Mouse (Mus musculus) heart, postnatal 0 days (tissue): ENCODE results near the gene Zfpm1. TPM values are rescaled to one million over a fixed set of nuclear protein-coding genes. Genes with fewer than 3 reads are reported as not detected.

Source experiments
- ATAC-seq: fragments of 200-750 bp; cut with Nextera tagmentation; 2 replicates; pipeline ENCODE4 v1.8.0; 2017; ENCODE audit warnings: low read depth, moderate number of reproducible peaks, moderate library complexity; ENCODE audit not compliant: insufficient read depth
- DNase-seq: peaks from one replicate; pipeline ENCODE4 v3.0.0-alpha.2; 2016; ENCODE audit warnings: low spot score
- H3K27ac ChIP-seq: fragments of 300-500 bp; sonication (generic); 2 replicates; pipeline ENCODE4 v1.5.1; 2014; ENCODE audit warnings: low read depth, mild to moderate bottlenecking
- H3K27me3 ChIP-seq: fragments of 300-500 bp; sonication (generic); 2 replicates; pipeline ENCODE4 v1.6.1; 2014; ENCODE audit warnings: low read length, mixed read lengths; ENCODE audit not compliant: control insufficient read depth, insufficient read depth
- H3K36me3 ChIP-seq: fragments of 300-500 bp; sonication (generic); replicated peaks from 2 replicates; pipeline ENCODE4 v1.6.1; 2014; ENCODE audit warnings: low read length, mixed read lengths; ENCODE audit not compliant: control insufficient read depth, insufficient read depth
- H3K4me1 ChIP-seq: fragments of 300-500 bp; sonication (generic); 2 replicates; pipeline ENCODE4 v1.6.1; 2014; ENCODE audit warnings: antibody characterized with exemption; ENCODE audit not compliant: control insufficient read depth, insufficient read depth
- H3K4me2 ChIP-seq: fragments of 300-500 bp; sonication (generic); 2 replicates; pipeline ENCODE4 v1.6.1; 2014; ENCODE audit warnings: low read depth, mild to moderate bottlenecking, low read length, moderate library complexity
- H3K4me3 ChIP-seq: fragments of 300-500 bp; sonication (generic); 2 replicates; pipeline ENCODE4 v1.5.1; 2014; ENCODE audit warnings: low read depth, low read length
- H3K9ac ChIP-seq: fragments of 300-500 bp; sonication (generic); replicated peaks from 2 replicates; pipeline ENCODE4 v1.6.1; 2014; ENCODE audit warnings: low read depth, low read length, mixed read lengths
- H3K9me3 ChIP-seq: fragments of 300-500 bp; sonication (generic); replicated peaks from 2 replicates; pipeline ENCODE4 v1.6.1; 2016; ENCODE audit warnings: low read length; ENCODE audit not compliant: control insufficient read depth
- CTCF ChIP-seq: IDR thresholded peaks from 2 replicates; pipeline ENCODE4 v1.5.1; 2016; ENCODE audit warnings: antibody characterized with exemption, control low read depth, low read depth
- EP300 ChIP-seq: IDR thresholded peaks from 2 replicates; pipeline ENCODE4 v1.6.1; 2016; ENCODE audit warnings: antibody characterized with exemption, low read depth
- WGBS: fragments of 180-500 bp; shearing (Covaris S2); extraction: QIAGEN DNeasy Blood & Tissue Kit; methylation state at CpG from one replicate; pipeline ENCODE4 v1.1.7; 2014; 5-methylcytosine and 5-hydroxymethylcytosine counted together
- polyA plus RNA-seq: library from polyadenylated mRNA; unstranded; fragments of >200 nt; fragmentation: Nextera tagmentation; extraction: Ambion mirVana; gene quantifications from 2 replicates; pipeline ENCODE4 v1.2.1, GENCODE M21; 2015
- total RNA-seq: library from RNA; depleted of rRNA; stranded (reverse); fragments of >200 nt; gene quantifications from 2 replicates; pipeline ENCODE4 v1.2.3, GENCODE M21; 2014; ENCODE audit warnings: low replicate concordance

Gene Zfpm1
- total and polyA plus RNA-seq, 2 experiments from 2014 or later = 2.3 to 28.4 TPM

GRCm38 (mm10) chr8:122266867-122267266 lies 15.1 kb upstream of the Zfpm1 start:
- ATAC-seq (no peak), DNase-seq (no peak)
- Histone ChIP-seq H3K27me3 (peaks cover 19% of the 10 kb centered on the region), H3K4me1 (no peaks in the 10 kb centered on the region; the same call in 1 of the 2 replicates), H3K9ac (no peak overlapping the region), H3K9me3 (no peaks in the 10 kb centered on the region), H3K4me3 (no peak overlapping the region), H3K27ac (no peak overlapping the region), H3K4me2 (no peak overlapping the region), H3K36me3 (no peaks in the 10 kb centered on the region)
- WGBS = 66% methylated on average over 13 of the region's 13 CpGs
- TF ChIP-seq CTCF = no peak
- no peak for TF ChIP-seq EP300

- peak overlapping the region; percentile 66 for H3K4me2 ChIP-seq
- 53% methylated on average over 24 of the region's 24 CpGs for WGBS
- no peak for ATAC-seq
- DNase-seq = no peak
- peak overlapping the region; percentile 31; the same call in 1 of the 2 replicates for H3K9ac ChIP-seq
- no peaks in the 10 kb centered on the region for H3K9me3 ChIP-seq
- H3K4me1 ChIP-seq = no peaks in the 10 kb centered on the region; the same call in 1 of the 2 replicates
- H3K27me3 ChIP-seq = peaks cover 15% of the 10 kb centered on the region
- no peak overlapping the region for H3K27ac ChIP-seq
- no peaks in the 10 kb centered on the region for H3K36me3 ChIP-seq
- TF ChIP-seq EP300 = no peak
- peak overlapping the region; percentile 36 for H3K4me3 ChIP-seq
Observed at GRCm38 (mm10) chr8:122268861-122269260, 13.1 kb upstream of the Zfpm1 start.

DNA sequence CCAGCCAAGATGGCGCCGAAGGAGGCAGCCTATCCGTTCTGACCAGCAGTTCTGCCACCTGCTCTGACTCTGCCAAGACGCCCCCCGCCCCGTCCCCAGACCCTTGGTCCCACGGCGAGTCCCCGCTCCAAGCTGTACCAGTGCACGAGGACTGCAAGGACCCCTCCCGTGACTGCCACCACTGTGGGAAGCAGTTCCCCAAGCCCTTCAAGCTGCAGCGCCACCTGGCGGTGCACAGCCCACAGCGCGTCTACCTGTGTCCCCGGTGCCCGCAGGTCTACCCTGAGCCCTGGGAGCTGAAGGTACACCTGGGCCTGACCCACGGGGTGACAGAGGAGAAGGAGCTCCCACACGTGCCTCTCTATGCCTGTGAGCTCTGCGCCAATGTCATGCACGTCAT lies 12.5 kb upstream of the Zfpm1 start:
- H3K4me1 ChIP-seq = no peaks in the 10 kb centered on the region; the same call in 1 of the 2 replicates
- H3K9ac ChIP-seq = peak overlapping the region; percentile 31
- no peak overlapping the region for H3K27ac ChIP-seq
- peak; percentile 55 for DNase-seq
- H3K4me3 ChIP-seq = peak overlapping the region; percentile 36
- peak; percentile 40 for ATAC-seq
- no peaks in the 10 kb centered on the region for H3K36me3 ChIP-seq
- H3K9me3 ChIP-seq = no peaks in the 10 kb centered on the region
- peaks cover 15% of the 10 kb centered on the region for H3K27me3 ChIP-seq
- TF ChIP-seq CTCF (peak; percentile 87), EP300 (no peak)
- WGBS = 8% methylated on average over 21 of the region's 21 CpGs
- peak overlapping the region; percentile 66 for H3K4me2 ChIP-seq

DNA sequence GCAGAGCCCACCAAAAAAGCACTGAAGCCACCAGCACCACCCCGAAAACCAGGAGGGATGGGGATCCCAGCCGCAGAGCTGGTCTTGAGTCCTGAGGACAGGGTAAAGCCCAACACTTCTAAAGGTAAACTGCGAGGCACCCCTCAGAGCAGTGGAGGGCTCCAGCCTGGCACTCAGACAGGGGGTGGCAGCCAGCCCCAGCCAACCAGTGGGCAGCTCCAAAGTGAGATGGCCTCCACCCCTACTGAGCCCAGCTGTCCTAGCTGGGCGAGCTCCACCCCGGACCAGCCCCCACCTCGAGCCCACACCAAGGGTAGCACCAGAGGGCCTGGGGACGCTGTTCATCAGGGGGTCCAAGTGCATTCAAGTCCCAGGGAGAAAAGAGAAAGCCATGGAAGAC lies 11.4 kb upstream of the Zfpm1 start:
- TF ChIP-seq EP300 (no peak), CTCF (no peak)
- ATAC-seq (no peak), DNase-seq (no peak)
- Histone ChIP-seq H3K27me3 (peaks cover 15% of the 10 kb centered on the region), H3K4me3 (no peak overlapping the region), H3K4me1 (peaks cover 4% of the 10 kb centered on the region; the same call in 1 of the 2 replicates), H3K4me2 (no peak overlapping the region), H3K9me3 (no peaks in the 10 kb centered on the region), H3K27ac (no peak overlapping the region), H3K9ac (no peak overlapping the region), H3K36me3 (no peaks in the 10 kb centered on the region)
- 78% methylated on average over 7 of the region's 7 CpGs for WGBS

DNA sequence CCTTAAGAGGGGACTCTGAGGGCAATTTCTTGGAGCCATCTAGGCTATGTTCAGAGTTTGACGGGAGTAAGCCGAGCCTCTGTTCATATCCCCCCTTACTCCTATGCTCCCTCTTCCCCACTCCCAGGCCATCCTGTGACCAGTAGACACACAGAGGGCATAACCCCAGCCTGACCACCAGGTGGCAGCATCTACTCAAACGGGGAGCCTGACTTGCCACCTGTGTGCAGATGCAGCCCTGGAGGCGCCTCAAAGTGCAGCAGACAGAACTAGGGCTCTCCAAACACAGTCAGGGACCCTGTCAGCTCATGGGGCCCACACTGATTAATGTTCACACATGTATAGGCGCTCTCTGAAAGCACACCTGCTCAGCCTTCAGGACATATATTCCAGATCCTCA lies 8.8 kb upstream of the Zfpm1 start:
- Histone ChIP-seq H3K4me2 (no peak overlapping the region), H3K9me3 (no peaks in the 10 kb centered on the region), H3K27ac (no peak overlapping the region), H3K4me3 (no peak overlapping the region), H3K4me1 (peaks cover 4% of the 10 kb centered on the region; the same call in 1 of the 2 replicates), H3K9ac (no peak overlapping the region), H3K36me3 (no peaks in the 10 kb centered on the region), H3K27me3 (peaks cover 9% of the 10 kb centered on the region)
- DNase-seq (peak; percentile 80), ATAC-seq (peak; percentile 73)
- 5% methylated on average over 5 of the region's 5 CpGs for WGBS
- TF ChIP-seq EP300 = no peak
- TF ChIP-seq CTCF = peak; percentile 96

DNA sequence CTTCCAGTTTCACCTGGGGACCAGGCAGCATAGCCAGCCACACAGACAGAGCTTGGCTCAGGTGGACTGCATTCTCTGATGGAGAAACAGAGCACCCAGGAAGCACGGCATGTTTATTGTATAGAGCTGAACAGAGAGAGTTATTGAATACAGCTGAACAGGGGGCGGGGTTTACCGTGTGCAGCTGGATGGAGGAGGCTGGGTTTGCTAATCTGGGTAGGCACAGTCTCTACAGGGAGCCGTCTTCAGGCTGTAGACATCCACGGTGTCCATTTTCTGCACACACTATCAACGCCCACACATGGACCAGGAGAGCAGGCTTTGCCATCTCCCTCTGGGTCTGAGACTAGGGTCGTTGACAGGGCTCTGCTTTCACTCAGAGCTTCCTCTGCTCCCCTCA lies 8.1 kb upstream of the Zfpm1 start:
- no peaks in the 10 kb centered on the region for H3K36me3 ChIP-seq
- no peak overlapping the region for H3K9ac ChIP-seq
- H3K9me3 ChIP-seq = no peaks in the 10 kb centered on the region
- H3K4me2 ChIP-seq = no peak overlapping the region
- H3K4me1 ChIP-seq = peaks cover 4% of the 10 kb centered on the region; the same call in 1 of the 2 replicates
- no peak for TF ChIP-seq CTCF
- no peak for TF ChIP-seq EP300
- ATAC-seq (no peak), DNase-seq (no peak)
- 45% methylated on average over 7 of the region's 7 CpGs for WGBS
- peaks cover 7% of the 10 kb centered on the region for H3K27me3 ChIP-seq
- no peak overlapping the region for H3K27ac ChIP-seq
- H3K4me3 ChIP-seq = no peak overlapping the region
